Mouse (Mus musculus): ENCODE measurements at regions not wholly inside any gene's neighbourhood (a gene's known extent, or its start where the extent isn't known, plus 50 kb on each side); places are given as distances from the start of the nearest gene placed in this dataset.

- DNase-seq (ENCODE audit: low spot score) = no peak
Measured at GRCm38 (mm10) chr13:71506777-71507176, 456.7 kb downstream of the Irx1 start.

- DNase-seq (ENCODE audit: low spot score) = no peak
Measured at GRCm38 (mm10) chr13:71489773-71490172, 473.8 kb downstream of the Irx1 start.

GRCm38 (mm10) chr13:71481205-71481604 is 482.3 kb downstream of the Irx1 start:
- DNase-seq (ENCODE audit: low spot score) = no peak

GRCm38 (mm10) chr13:71461552-71461951 is 502.0 kb downstream of the Irx1 start:
- DNase-seq (ENCODE audit: low spot score) = no peak

- no peak for DNase-seq (ENCODE audit: low spot score)
Measured at GRCm38 (mm10) chr13:71460607-71461006, 502.9 kb downstream of the Irx1 start.

GRCm38 (mm10) chr13:71460097-71460496 is 503.4 kb downstream of the Irx1 start:
- DNase-seq (ENCODE audit: low spot score) = no peak

GRCm38 (mm10) chr13:71459022-71459536 is 504.4 kb downstream of the Irx1 start:
- DNase-seq (ENCODE audit: low spot score) = no peak

GRCm38 (mm10) chr13:71458061-71458935 is 505.2 kb downstream of the Irx1 start:
- DNase-seq (ENCODE audit: low spot score) = peak; percentile 63

- no peak for DNase-seq (ENCODE audit: low spot score)
Measured at GRCm38 (mm10) chr13:71457550-71457949, 506.0 kb downstream of the Irx1 start.

GRCm38 (mm10) chr13:71452258-71452657 is 511.3 kb downstream of the Irx1 start:
- DNase-seq (ENCODE audit: low spot score) = no peak

- DNase-seq (ENCODE audit: low spot score) = no peak
Measured at GRCm38 (mm10) chr13:71437601-71438099, 525.9 kb downstream of the Irx1 start.

- DNase-seq (ENCODE audit: low spot score) = no peak
Measured at GRCm38 (mm10) chr13:71403654-71404560, 559.6 kb downstream of the Irx1 start.

- no peak for DNase-seq (ENCODE audit: low spot score)
Measured at GRCm38 (mm10) chr13:71393716-71394309, 552.2 kb upstream of the Adamts16 start.

- DNase-seq (ENCODE audit: low spot score) = no peak
Measured at GRCm38 (mm10) chr13:71378641-71379040, 537.0 kb upstream of the Adamts16 start.

GRCm38 (mm10) chr13:71375909-71376606 is 534.4 kb upstream of the Adamts16 start:
- DNase-seq (ENCODE audit: low spot score) = no peak

- no peak for DNase-seq (ENCODE audit: low spot score)
Measured at GRCm38 (mm10) chr13:71372701-71373685, 531.4 kb upstream of the Adamts16 start.

GRCm38 (mm10) chr13:71369832-71370231 is 528.2 kb upstream of the Adamts16 start:
- no peak for DNase-seq (ENCODE audit: low spot score)

GRCm38 (mm10) chr13:71365261-71365660 is 523.6 kb upstream of the Adamts16 start:
- DNase-seq (ENCODE audit: low spot score) = no peak

GRCm38 (mm10) chr13:71362311-71362710 is 520.7 kb upstream of the Adamts16 start:
- no peak for DNase-seq (ENCODE audit: low spot score)

- no peak for DNase-seq (ENCODE audit: low spot score)
Measured at GRCm38 (mm10) chr13:71359112-71359511, 517.5 kb upstream of the Adamts16 start.

Data from urinary bladder, adult 2 months (tissue).